Mouse (Mus musculus): Measurements from ENCODE around the gene Gm47955. TPM values are rescaled to one million over a fixed set of nuclear protein-coding genes. Genes with fewer than 3 reads are reported as not detected.

Gm47955 gene
- polyA plus RNA-seq, 1 experiment from 2014 or later = not detected

DNA sequence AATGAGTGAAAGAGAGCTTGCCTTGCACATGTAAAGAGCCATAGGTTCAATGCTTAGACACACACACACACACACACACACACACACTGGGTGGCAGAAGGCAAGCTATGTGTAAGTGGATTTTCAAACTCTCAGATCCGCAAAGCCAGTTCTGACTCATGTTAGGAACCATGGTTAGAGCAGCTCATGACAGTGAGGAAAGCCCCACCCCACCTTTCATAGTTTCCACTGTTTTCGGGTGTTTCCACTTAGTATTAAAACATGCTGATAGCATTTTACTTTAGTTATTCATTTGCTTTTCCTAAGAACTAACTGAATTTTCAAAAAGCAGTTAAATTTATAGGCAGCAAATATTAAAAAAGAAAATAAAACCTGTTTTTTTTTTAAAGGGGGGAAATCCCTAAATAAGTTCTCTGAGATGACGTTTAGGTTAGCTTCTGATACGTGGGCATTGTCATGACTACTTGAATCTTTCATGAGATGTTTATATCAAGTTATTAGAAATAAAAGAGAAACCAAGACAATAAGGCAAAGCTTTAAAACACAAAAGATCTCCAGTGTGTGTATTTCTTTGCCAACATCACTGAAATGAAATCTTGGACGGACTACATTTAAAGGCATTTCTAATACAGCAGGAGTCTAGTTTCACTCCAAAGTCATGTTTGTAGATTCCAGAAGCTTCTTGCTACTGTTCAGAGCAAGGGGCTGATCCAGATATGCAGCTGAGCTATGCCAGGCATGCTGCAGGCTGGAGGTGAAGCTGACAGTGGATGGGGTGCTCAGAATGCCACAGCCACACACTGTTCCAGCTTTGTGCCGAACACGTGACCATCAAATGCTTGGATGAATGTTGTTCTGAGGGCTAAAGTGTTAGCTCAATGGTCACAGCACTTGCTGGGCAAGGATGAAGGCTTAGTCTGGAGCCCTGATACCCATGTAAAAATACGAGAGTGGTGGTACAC, 46.4 kb downstream of the Gm47955 start:
- no peaks in the 10 kb centered on the region for H3K27me3 ChIP-seq (ENCODE audit: insufficient read depth, low read length)
- no peaks in the 10 kb centered on the region for H3K9me3 ChIP-seq (ENCODE audit: low read depth, low read length)
- H3K4me2 ChIP-seq = no peak overlapping the region
- H3K9ac ChIP-seq = no peak overlapping the region
- no peaks in the 10 kb centered on the region for H3K36me3 ChIP-seq (ENCODE audit: insufficient read depth)
- no peak for DNase-seq
- TF ChIP-seq CTCF (IDR thresholded peaks at IDR 0.05; ENCODE audit: low read depth) = no peak
- no peaks in the 10 kb centered on the region for H3K4me1 ChIP-seq (ENCODE audit: insufficient read depth)
- no peak for ATAC-seq (ENCODE audit: insufficient read depth)
- 64% methylated on average over 8 of the region's 8 CpGs for WGBS
- no peak overlapping the region for H3K4me3 ChIP-seq (ENCODE audit: low read depth, low read length)
- no peak overlapping the region for H3K27ac ChIP-seq (ENCODE audit: low read depth)

DNA sequence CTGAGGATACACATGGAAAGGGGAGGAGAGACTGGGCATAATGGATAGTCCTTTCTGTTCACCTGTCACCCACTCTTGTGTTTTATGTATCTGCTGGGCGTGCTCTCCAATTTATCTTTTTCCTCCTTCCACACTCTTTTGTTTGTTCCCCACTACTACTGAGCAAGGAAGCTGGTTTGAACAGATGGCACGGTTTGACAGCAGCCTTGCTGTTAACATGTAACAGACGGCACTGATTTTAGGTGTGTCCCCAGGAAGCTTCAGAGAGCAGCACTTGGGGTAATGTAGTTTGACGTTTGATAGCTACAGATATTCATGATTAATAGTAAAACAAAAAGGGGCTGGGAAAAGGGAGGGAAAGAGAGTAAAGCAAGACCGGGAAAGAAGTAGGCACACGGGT, 47.4 kb downstream of the Gm47955 start:
- WGBS = 55% methylated on average over 6 of the region's 6 CpGs
- Histone ChIP-seq H3K27me3 (ENCODE audit: insufficient read depth, low read length) (no peaks in the 10 kb centered on the region), H3K9me3 (ENCODE audit: low read depth, low read length) (no peaks in the 10 kb centered on the region), H3K9ac (no peak overlapping the region), H3K4me1 (ENCODE audit: insufficient read depth) (no peaks in the 10 kb centered on the region), H3K4me2 (no peak overlapping the region), H3K4me3 (ENCODE audit: low read depth, low read length) (no peak overlapping the region), H3K27ac (ENCODE audit: low read depth) (no peak overlapping the region), H3K36me3 (ENCODE audit: insufficient read depth) (no peaks in the 10 kb centered on the region)
- TF ChIP-seq CTCF (IDR thresholded peaks at IDR 0.05; ENCODE audit: low read depth) = no peak
- ATAC-seq (ENCODE audit: insufficient read depth) = no peak
- no peak for DNase-seq

Other genes starting within 250 kb of the Gm47955 start
- gene Mff, start 235.4 kb upstream of the Gm47955 start, polyA plus RNA-seq (2014; fragmentation: Nextera tagmentation; extraction: Ambion mirVana) = 214 and 224 TPM in 2 replicates
- not detected in 2 replicates for gene Tm4sf20, start 191.8 kb upstream of the Gm47955 start, polyA plus RNA-seq (2014; fragmentation: Nextera tagmentation; extraction: Ambion mirVana)
- not detected in 2 replicates for gene Gm47791, start 189.0 kb upstream of the Gm47955 start, polyA plus RNA-seq (2014; fragmentation: Nextera tagmentation; extraction: Ambion mirVana)
- gene Agfg1, start 120.8 kb upstream of the Gm47955 start, polyA plus RNA-seq (2014; fragmentation: Nextera tagmentation; extraction: Ambion mirVana) = 47.8 and 48.4 TPM in 2 replicates
- gene A030005L19Rik, start 47.0 kb upstream of the Gm47955 start, polyA plus RNA-seq (2014; fragmentation: Nextera tagmentation; extraction: Ambion mirVana) = 0.32 TPM in 1 of 2 replicates, not detected in the other
- gene A030014E15Rik, start 35.4 kb upstream of the Gm47955 start, polyA plus RNA-seq (2014; fragmentation: Nextera tagmentation; extraction: Ambion mirVana) = not detected in 2 replicates
- gene Gm6217, start 28.9 kb upstream of the Gm47955 start, polyA plus RNA-seq (2014; fragmentation: Nextera tagmentation; extraction: Ambion mirVana) = not detected in 2 replicates
- not detected in 2 replicates for gene A030003K21Rik, start 16.9 kb upstream of the Gm47955 start, polyA plus RNA-seq (2014; fragmentation: Nextera tagmentation; extraction: Ambion mirVana)
- gene Gm7544, start 4.3 kb upstream of the Gm47955 start, polyA plus RNA-seq (2014; fragmentation: Nextera tagmentation; extraction: Ambion mirVana) = not detected in 2 replicates
- gene Gm47959, start 40.3 kb downstream of the Gm47955 start, polyA plus RNA-seq (2014; fragmentation: Nextera tagmentation; extraction: Ambion mirVana) = not detected in 2 replicates
- 0.51 and 0.80 TPM in 2 replicates for gene Slc19a3, start 78.2 kb downstream of the Gm47955 start, polyA plus RNA-seq (2014; fragmentation: Nextera tagmentation; extraction: Ambion mirVana)
- gene Krtap28-10, start 82.2 kb downstream of the Gm47955 start, polyA plus RNA-seq (2014; fragmentation: Nextera tagmentation; extraction: Ambion mirVana) = not detected in 2 replicates
- not detected in 2 replicates for gene Gm47969, start 84.6 kb downstream of the Gm47955 start, polyA plus RNA-seq (2014; fragmentation: Nextera tagmentation; extraction: Ambion mirVana)
- not detected in 2 replicates for gene A030005K14Rik, start 99.1 kb downstream of the Gm47955 start, polyA plus RNA-seq (2014; fragmentation: Nextera tagmentation; extraction: Ambion mirVana)
- not detected in 2 replicates for gene Krtap28-13, start 100.6 kb downstream of the Gm47955 start, polyA plus RNA-seq (2014; fragmentation: Nextera tagmentation; extraction: Ambion mirVana)
- 0.18 TPM in 1 of 2 replicates, not detected in the other for gene Ccl20, start 156.5 kb downstream of the Gm47955 start, polyA plus RNA-seq (2014; fragmentation: Nextera tagmentation; extraction: Ambion mirVana)
- 0.20 TPM in 1 of 2 replicates, not detected in the other for gene Daw1, start 199.5 kb downstream of the Gm47955 start, polyA plus RNA-seq (2014; fragmentation: Nextera tagmentation; extraction: Ambion mirVana)